Mouse (Mus musculus) kidney, embryonic 15.5 days (tissue): ENCODE data around the gene Gm5414. TPM values are rescaled to one million over a fixed set of nuclear protein-coding genes. Genes with fewer than 3 reads are reported as not detected.

Experiments used
- ATAC-seq: fragments of 200-750 bp; cut with Nextera tagmentation; replicated peaks from 2 replicates; pipeline ENCODE4 v1.8.0; 2017; ENCODE audit warnings: moderate TSS enrichment; ENCODE audit not compliant: low FRiP score
- H3K27ac ChIP-seq: fragments of 300-500 bp; sonication (generic); 2 replicates; pipeline ENCODE4 v1.5.1; 2015; ENCODE audit warnings: mild to moderate bottlenecking, inconsistent platforms
- H3K27me3 ChIP-seq: fragments of 300-500 bp; sonication (generic); 2 replicates; pipeline ENCODE4 v1.6.1; 2015; ENCODE audit warnings: inconsistent platforms
- H3K36me3 ChIP-seq: fragments of 300-500 bp; sonication (generic); 2 replicates; pipeline ENCODE4 v1.6.1; 2015; ENCODE audit warnings: inconsistent platforms
- H3K4me1 ChIP-seq: fragments of 300-500 bp; sonication (generic); 2 replicates; pipeline ENCODE4 v1.6.1; 2015; ENCODE audit warnings: inconsistent platforms
- H3K4me2 ChIP-seq: fragments of 300-500 bp; sonication (generic); 2 replicates; pipeline ENCODE4 v1.6.1; 2015; ENCODE audit warnings: moderate library complexity, mild to moderate bottlenecking, inconsistent platforms
- H3K4me3 ChIP-seq: fragments of 300-500 bp; sonication (generic); replicated peaks from 2 replicates; pipeline ENCODE4 v1.5.1; 2015; ENCODE audit warnings: mild to moderate bottlenecking, inconsistent platforms
- H3K9ac ChIP-seq: fragments of 300-500 bp; sonication (generic); 2 replicates; pipeline ENCODE4 v1.6.1; 2015; ENCODE audit warnings: mild to moderate bottlenecking, inconsistent platforms
- H3K9me3 ChIP-seq: fragments of 300-500 bp; sonication (generic); replicated peaks from 2 replicates; pipeline ENCODE4 v1.6.1; 2016; ENCODE audit warnings: inconsistent platforms
- WGBS: fragments of 180-500 bp; shearing (Covaris S2); methylation state at CpG from one replicate; pipeline ENCODE4 v1.1.7; 2015; ENCODE audit warnings: mixed read lengths; 5-methylcytosine and 5-hydroxymethylcytosine counted together
- polyA plus RNA-seq: library from polyadenylated mRNA; unstranded; fragments of >200 nt; fragmentation: Nextera tagmentation; extraction: Ambion mirVana; gene quantifications from 2 replicates; pipeline ENCODE4 v1.2.1, GENCODE M21; 2015

Gm5414 gene
- polyA plus RNA-seq: not detected in 2 replicates

DNA sequence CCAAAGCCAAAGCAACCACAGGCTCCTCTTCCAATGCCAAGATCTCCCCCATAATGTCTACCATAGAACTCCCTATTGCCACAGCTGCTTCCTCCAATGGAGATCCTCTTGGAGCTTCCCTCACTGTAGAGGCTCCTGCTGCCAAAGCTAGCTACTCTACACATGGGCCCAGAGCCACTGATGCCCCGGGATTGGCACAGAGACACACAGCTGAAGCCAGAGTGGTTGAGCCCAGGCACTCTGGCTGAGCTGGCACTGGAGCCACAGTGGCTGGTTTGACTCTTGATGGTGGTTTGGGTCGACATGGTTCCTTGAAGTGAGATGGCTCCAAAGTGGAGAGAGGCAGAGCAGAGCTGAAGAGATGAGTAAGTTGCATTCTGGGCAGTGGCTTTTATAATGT lies at the start of gene Gm5414:
Gene Gm5414 (minus strand): TSS at position 305 of the 400 bp plus-strand sequence.
- ATAC-seq: no peak
- no peak within 1 kb of the TSS for H3K4me3 ChIP-seq
- H3K9ac ChIP-seq: no peak within 1 kb of the TSS
- no peaks in the 10 kb centered on the region for H3K27me3 ChIP-seq
- H3K27ac ChIP-seq: no peak within 1 kb of the TSS
- no peaks in the 10 kb centered on the region for H3K9me3 ChIP-seq
- 76% methylated on average over 2 of the region's 2 CpGs for WGBS
- H3K4me1 ChIP-seq: no peaks in the 10 kb centered on the region
- no peaks in the 10 kb centered on the region for H3K36me3 ChIP-seq
- no peak within 1 kb of the TSS for H3K4me2 ChIP-seq

DNA sequence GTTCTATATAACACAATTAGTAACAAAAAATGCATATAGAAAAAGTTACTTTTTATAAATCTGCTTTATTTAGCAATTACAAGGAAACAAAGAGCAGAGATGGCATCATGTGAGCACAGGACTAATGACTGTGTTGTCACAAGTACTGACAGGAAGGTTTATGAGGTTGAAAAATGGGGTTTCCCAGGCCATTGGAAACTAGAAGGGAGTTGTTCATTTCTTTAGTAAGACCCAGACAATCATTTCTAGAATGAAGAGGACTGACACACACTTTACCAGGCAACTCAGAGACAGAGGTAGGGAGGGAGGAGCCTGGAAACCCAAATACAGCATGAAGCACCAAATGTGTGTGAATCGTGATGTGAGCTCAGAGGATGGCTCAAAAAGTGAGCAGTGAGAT lies 48.0 kb upstream of the Gm5414 start:
- no peak overlapping the region for H3K27ac ChIP-seq
- H3K4me2 ChIP-seq: no peak overlapping the region
- H3K4me3 ChIP-seq: no peak overlapping the region
- WGBS: 76% methylated on average over 1 of the region's 1 CpGs
- no peak for ATAC-seq
- no peaks in the 10 kb centered on the region for H3K4me1 ChIP-seq
- H3K9ac ChIP-seq: no peak overlapping the region
- H3K27me3 ChIP-seq: no peaks in the 10 kb centered on the region
- no peaks in the 10 kb centered on the region for H3K9me3 ChIP-seq
- no peaks in the 10 kb centered on the region for H3K36me3 ChIP-seq

DNA sequence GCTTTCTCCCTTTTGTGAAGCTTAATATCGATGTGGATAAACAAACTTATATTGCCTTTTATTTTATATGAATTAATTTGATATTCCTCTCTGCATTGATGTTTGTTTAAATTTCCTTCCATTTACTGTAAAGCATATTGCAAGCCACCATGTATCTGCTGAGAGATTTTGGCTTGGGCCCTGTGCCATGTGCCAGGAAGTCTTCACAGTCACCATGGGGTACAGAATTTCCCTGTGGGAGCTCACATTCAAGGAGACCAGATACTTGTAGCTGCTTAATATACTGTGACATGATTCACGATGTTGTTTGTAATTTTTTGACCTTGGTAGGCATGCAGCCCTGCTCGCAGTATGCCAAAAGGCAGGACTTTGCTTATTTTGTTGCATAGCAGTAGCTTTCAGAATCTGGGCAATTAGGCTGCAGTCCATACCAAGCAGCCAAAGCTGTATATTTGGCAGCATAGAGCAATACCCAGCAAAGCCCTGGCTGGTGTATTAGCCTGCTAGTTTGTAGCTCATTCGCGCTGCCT lies 24.8 kb upstream of the Gm5414 start:
- no peaks in the 10 kb centered on the region for H3K9me3 ChIP-seq
- H3K27ac ChIP-seq: no peak overlapping the region
- H3K4me2 ChIP-seq: no peak overlapping the region
- no peak for ATAC-seq
- H3K36me3 ChIP-seq: no peaks in the 10 kb centered on the region
- no peaks in the 10 kb centered on the region for H3K27me3 ChIP-seq
- H3K4me1 ChIP-seq: no peaks in the 10 kb centered on the region
- 83% methylated on average over 5 of the region's 5 CpGs for WGBS
- H3K4me3 ChIP-seq: no peak overlapping the region
- H3K9ac ChIP-seq: no peak overlapping the region

DNA sequence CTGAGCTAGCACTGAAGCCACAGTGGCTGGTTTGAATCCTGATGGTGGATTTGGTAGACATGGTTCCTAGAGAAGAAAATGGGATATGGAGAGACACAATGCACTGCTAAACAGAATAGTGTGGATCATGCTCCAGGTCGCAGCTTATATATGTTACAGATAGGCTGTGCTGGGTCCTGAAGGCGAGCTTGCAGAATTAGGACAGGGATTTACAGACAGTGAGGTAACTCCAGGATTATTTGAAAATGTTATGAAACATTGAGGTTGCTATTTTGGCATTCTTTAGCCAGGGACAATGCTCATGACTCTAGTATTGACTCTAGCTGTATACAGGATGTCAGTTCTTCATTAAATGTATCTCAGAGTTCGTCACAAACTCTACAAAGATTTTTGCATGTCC lies 19.3 kb upstream of the Gm5414 start, which contains the start of gene Gm5478:
Gene Gm5478 (minus strand): TSS at position 101 of the 400 bp plus-strand sequence.
- Histone ChIP-seq H3K4me3 (no peak within 1 kb of the TSS), H3K4me2 (no peak within 1 kb of the TSS), H3K9me3 (no peaks in the 10 kb centered on the region), H3K9ac (no peak within 1 kb of the TSS), H3K27me3 (no peaks in the 10 kb centered on the region), H3K36me3 (no peaks in the 10 kb centered on the region), H3K27ac (no peak within 1 kb of the TSS), H3K4me1 (no peaks in the 10 kb centered on the region)
- no peak for ATAC-seq
- 81% methylated on average over 3 of the region's 3 CpGs for WGBS

DNA sequence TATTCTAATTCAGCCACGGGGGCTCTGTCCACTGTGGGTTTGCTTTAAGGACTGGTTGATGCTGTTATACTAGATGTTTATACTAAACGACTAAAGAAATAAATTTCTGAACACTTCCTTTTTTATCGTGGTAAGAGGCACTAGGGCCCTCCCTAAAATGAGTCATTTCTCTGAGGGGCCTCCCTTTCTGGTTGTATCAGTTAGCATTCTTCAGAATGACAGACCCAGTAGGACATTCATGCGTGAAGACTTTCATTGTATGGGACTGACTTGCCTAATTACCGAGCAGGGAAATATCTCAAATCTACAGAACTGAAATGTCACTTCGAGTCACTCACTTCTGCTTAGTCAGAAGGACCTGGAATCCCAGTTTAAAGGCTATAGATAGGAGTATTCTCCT lies 28.9 kb downstream of the Gm5414 start:
- no peak for ATAC-seq
- WGBS: 49% methylated on average over 6 of the region's 6 CpGs
- Histone ChIP-seq H3K9ac (no peak overlapping the region), H3K4me1 (no peaks in the 10 kb centered on the region), H3K27me3 (no peaks in the 10 kb centered on the region), H3K36me3 (no peaks in the 10 kb centered on the region), H3K4me3 (no peak overlapping the region), H3K9me3 (no peaks in the 10 kb centered on the region), H3K4me2 (no peak overlapping the region), H3K27ac (no peak overlapping the region)

DNA sequence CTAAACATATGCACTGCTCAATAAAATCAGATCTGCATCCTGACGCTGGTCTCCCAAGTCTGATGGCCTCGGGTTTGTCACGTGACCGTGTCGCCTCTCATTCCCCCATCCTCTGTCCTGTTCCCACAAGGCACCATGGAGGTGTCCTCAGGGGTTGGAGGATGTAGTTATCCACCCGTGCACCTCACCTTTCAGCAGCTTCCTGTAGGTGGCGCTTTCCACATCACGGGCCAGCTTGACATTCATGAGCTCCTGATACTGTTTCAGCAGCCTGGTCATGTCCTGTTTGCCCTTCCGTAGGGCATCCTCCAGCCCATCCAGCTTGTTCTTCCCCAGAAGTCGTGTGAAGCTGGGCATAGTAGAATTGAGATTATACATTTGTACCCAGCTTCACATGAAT lies 39.8 kb downstream of the Gm5414 start:
- Histone ChIP-seq H3K4me1 (no peaks in the 10 kb centered on the region), H3K36me3 (no peaks in the 10 kb centered on the region), H3K4me2 (no peak overlapping the region), H3K4me3 (no peak overlapping the region), H3K27ac (no peak overlapping the region), H3K27me3 (no peaks in the 10 kb centered on the region), H3K9ac (no peak overlapping the region), H3K9me3 (no peaks in the 10 kb centered on the region)
- 84% methylated on average over 10 of the region's 10 CpGs for WGBS
- no peak for ATAC-seq

DNA sequence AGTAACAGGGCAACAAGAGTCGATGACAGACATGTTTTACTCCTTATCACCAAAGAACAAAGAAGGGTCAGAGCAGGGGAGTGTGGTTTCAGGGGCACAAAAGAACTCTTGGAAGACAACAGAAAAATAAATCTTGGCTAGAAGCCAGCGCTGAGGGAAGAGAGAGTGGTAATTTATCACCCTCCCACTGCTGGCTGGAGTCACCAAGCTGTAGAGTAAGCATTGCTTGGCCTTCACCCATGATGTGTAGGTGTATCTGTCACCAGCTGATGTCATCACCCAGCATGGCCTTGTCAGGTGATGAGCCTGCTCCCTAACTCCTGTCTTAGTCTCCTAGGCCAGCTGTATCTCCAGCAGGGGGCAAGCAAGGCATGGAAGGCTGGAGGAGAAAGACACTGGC lies 43.5 kb downstream of the Gm5414 start:
- Histone ChIP-seq H3K36me3 (no peaks in the 10 kb centered on the region), H3K27ac (no peak overlapping the region), H3K9ac (no peak overlapping the region), H3K4me3 (no peak overlapping the region), H3K27me3 (no peaks in the 10 kb centered on the region), H3K9me3 (no peaks in the 10 kb centered on the region), H3K4me2 (no peak overlapping the region), H3K4me1 (no peaks in the 10 kb centered on the region)
- WGBS: 19% methylated on average over 2 of the region's 2 CpGs
- ATAC-seq: no peak

DNA sequence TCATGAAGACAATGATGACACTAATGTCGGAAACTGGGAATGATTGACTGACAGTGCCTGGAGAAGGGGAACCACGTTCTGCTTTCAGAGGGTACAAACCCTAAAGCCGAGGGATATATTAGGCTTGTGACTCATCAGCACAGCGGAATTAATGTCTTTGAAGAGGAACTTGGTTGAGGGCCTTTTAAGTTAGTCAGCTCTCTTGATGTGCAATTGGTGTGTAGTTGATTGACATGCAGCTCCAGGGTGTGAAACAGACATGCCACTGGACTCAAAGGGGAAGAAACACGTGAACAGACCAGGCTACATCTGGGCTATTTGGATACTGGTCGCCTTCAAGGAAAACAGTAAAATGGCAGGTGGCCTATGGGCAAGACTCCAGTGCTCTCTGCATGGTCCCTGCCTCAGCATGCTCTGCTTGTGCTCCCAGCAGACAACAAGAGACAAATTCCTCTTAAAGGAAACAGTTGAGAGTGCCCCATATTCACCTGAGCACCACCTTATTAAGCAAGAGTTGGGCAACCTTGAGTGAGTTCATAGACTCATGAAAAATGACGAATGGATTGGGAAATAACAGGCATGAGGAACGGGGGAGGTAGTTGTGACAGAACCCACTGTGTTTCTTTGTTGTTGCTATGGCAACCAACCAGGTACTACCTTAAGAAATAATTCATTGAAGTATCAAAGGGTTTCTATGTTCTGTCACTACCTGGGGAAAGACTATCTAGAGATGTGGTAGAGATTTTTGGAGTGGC lies 44.6 kb downstream of the Gm5414 start:
- Histone ChIP-seq H3K27ac (no peak overlapping the region), H3K36me3 (no peaks in the 10 kb centered on the region), H3K9me3 (no peaks in the 10 kb centered on the region), H3K27me3 (no peaks in the 10 kb centered on the region), H3K4me1 (no peaks in the 10 kb centered on the region), H3K9ac (no peak overlapping the region), H3K4me3 (no peak overlapping the region), H3K4me2 (no peak overlapping the region)
- ATAC-seq: no peak
- WGBS: 81% methylated on average over 8 of the region's 8 CpGs

DNA sequence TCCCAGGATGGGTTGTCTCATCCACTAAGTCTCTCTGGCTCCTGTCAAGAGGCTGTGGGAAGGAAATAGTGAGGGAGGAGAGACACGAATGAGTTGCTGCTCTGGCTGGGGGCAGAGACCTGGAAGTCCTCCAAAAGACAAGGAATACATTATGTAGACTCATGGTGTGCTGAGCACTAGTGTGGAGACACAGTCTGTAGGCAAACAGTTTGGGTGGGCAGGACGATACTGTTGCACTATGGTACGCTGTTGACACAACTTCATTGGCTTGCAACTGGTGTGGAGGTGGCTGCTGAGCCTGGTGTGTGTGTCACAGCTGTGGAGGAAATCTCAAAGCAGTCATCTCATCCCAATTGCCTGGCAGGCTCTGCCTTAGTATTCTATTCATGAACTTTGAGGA lies 46.3 kb downstream of the Gm5414 start:
- no peak for ATAC-seq
- H3K4me2 ChIP-seq: no peak overlapping the region
- no peaks in the 10 kb centered on the region for H3K9me3 ChIP-seq
- H3K4me3 ChIP-seq: no peak overlapping the region
- no peaks in the 10 kb centered on the region for H3K36me3 ChIP-seq
- no peak overlapping the region for H3K27ac ChIP-seq
- WGBS: 79% methylated on average over 3 of the region's 3 CpGs
- no peak overlapping the region for H3K9ac ChIP-seq
- no peaks in the 10 kb centered on the region for H3K27me3 ChIP-seq
- H3K4me1 ChIP-seq: no peaks in the 10 kb centered on the region

DNA sequence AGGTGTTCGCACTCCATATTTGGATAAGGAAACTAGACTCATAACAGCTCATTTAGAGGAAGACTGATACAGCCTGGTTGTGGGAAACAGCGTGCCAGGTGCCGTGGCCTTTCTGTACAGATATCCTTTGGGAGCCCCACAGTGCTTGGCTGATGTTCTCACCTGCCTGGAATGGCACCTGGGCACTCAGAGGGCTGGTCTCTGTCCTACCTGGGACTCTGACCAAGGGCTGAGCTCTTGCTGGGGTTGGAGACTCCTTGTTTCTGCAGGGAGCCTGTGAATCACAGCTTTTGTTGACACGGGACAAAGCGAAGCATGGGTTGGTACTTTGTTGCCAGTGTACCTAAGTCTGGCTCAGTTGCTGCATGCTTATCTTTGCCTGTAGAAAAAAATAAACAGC lies 52.5 kb downstream of the Gm5414 start:
- ATAC-seq: no peak
- H3K4me2 ChIP-seq: no peak overlapping the region
- no peak overlapping the region for H3K4me3 ChIP-seq
- no peaks in the 10 kb centered on the region for H3K36me3 ChIP-seq
- H3K27me3 ChIP-seq: 0 out of 2 replicates have a peak, but pooled peaks cover 7% of the 10 kb centered on the region
- peaks cover 15% of the 10 kb centered on the region for H3K4me1 ChIP-seq
- no peak overlapping the region for H3K9ac ChIP-seq
- 83% methylated on average over 5 of the region's 5 CpGs for WGBS
- no peak overlapping the region for H3K27ac ChIP-seq
- no peaks in the 10 kb centered on the region for H3K9me3 ChIP-seq
